Mouse (Mus musculus) C2C12 (cell line): ENCODE measurements around the gene Ick. TPM values are rescaled to one million over a fixed set of nuclear protein-coding genes. Genes with fewer than 3 reads are reported as not detected.

Experiments
- H3K27me3 ChIP-seq: one replicate; pipeline ENCODE4 v1.6.1; 2011; ENCODE audit not compliant: control insufficient read depth, insufficient read depth, insufficient read length
- H3K36me3 ChIP-seq: one replicate; pipeline ENCODE4 v1.6.1; 2011; ENCODE audit not compliant: control insufficient read depth, insufficient read depth
- H3K4me3 ChIP-seq: one replicate; pipeline ENCODE4 v1.5.1; 2011; ENCODE audit warnings: mild to moderate bottlenecking, control low read depth; ENCODE audit not compliant: poor library complexity, insufficient read depth, severe bottlenecking
- H3K79me2 ChIP-seq: one replicate; pipeline ENCODE4 v1.6.1; 2011; ENCODE audit not compliant: control insufficient read depth, insufficient read depth
- H3K79me3 ChIP-seq: one replicate; pipeline ENCODE4 v1.6.1; 2011; ENCODE audit warnings: low read depth, control low read depth
- H3ac ChIP-seq: one replicate; pipeline ENCODE3; 2011; ENCODE audit warnings: low read depth; ENCODE audit not compliant: control insufficient read depth, insufficient read length
- CEBPB ChIP-seq: IDR thresholded peaks from one replicate; pipeline ENCODE4 v1.6.1; 2011; ENCODE audit warnings: low read depth, mild to moderate bottlenecking, control low read depth, moderate library complexity
- CTCF ChIP-seq: IDR thresholded peaks from one replicate; pipeline ENCODE4 v1.5.1; 2011; ENCODE audit not compliant: control insufficient read depth, insufficient read depth, insufficient read length
- FOSL1 ChIP-seq: IDR thresholded peaks from one replicate; pipeline ENCODE4 v1.8.0; 2011; ENCODE audit warnings: mild to moderate bottlenecking, low read length; ENCODE audit not compliant: poor library complexity, insufficient read depth, severe bottlenecking
- MAX ChIP-seq: IDR thresholded peaks from one replicate; pipeline ENCODE4 v1.6.1; 2011; ENCODE audit warnings: mild to moderate bottlenecking, control low read depth
- MYOD1 ChIP-seq: IDR thresholded peaks from one replicate; pipeline ENCODE4 v1.6.1; 2011; ENCODE audit warnings: low read depth; ENCODE audit not compliant: control insufficient read depth, insufficient read length
- MYOG ChIP-seq: IDR thresholded peaks from one replicate; pipeline ENCODE4 v1.6.1; 2011; ENCODE audit not compliant: control insufficient read depth, insufficient read length; ENCODE audit errors: extremely low read depth
- USF1 ChIP-seq: IDR thresholded peaks from one replicate; pipeline ENCODE4 v1.6.1; 2011; ENCODE audit warnings: low read depth, mild to moderate bottlenecking, control low read depth, moderate library complexity
- polyA plus RNA-seq: library from polyadenylated mRNA; unstranded; fragments of >200 nt; fragmentation: generic; extraction: Trizol; gene quantifications from one replicate; pipeline ENCODE4 v1.2.1, GENCODE M21; 2012; ENCODE audit warnings: missing spikeins

The Ick gene
- polyA plus RNA-seq, 1 experiment: 6.5 TPM

GRCm38 (mm10) chr9:78210821-78211220, 101.8 kb downstream of the Ick start:
- TF ChIP-seq MYOD1 (no peak), FOSL1 (no peak), MYOG (no peak), MAX (no peak), CEBPB (no peak)
- no peaks in the 10 kb centered on the region for H3K79me2 ChIP-seq
- no peak overlapping the region for H3ac ChIP-seq
- no peaks in the 10 kb centered on the region for H3K27me3 ChIP-seq
- H3K4me3 ChIP-seq: no peak overlapping the region
- H3K36me3 ChIP-seq: peaks cover 23% of the 10 kb centered on the region
- no peaks in the 10 kb centered on the region for H3K79me3 ChIP-seq

- Histone ChIP-seq H3ac (no peak overlapping the region), H3K27me3 (no peaks in the 10 kb centered on the region), H3K79me3 (no peaks in the 10 kb centered on the region), H3K36me3 (peaks cover 18% of the 10 kb centered on the region), H3K79me2 (no peaks in the 10 kb centered on the region), H3K4me3 (no peak overlapping the region)
- TF ChIP-seq CEBPB: no peak
- TF ChIP-seq MYOG: no peak
- TF ChIP-seq USF1: no peak
- no peak for TF ChIP-seq MAX
These were observed 102.5 kb downstream of the Ick start for GRCm38 (mm10) chr9:78211521-78211920.

- TF ChIP-seq CTCF (no peak), USF1 (no peak), MAX (no peak), MYOD1 (no peak), FOSL1 (no peak), CEBPB (no peak), MYOG (no peak)
- Histone ChIP-seq H3ac (no peak overlapping the region), H3K79me2 (no peaks in the 10 kb centered on the region), H3K79me3 (no peaks in the 10 kb centered on the region), H3K27me3 (no peaks in the 10 kb centered on the region), H3K4me3 (no peak overlapping the region), H3K36me3 (peaks cover 17% of the 10 kb centered on the region)
These were observed 103.5 kb downstream of the Ick start for GRCm38 (mm10) chr9:78212341-78213049.

DNA sequence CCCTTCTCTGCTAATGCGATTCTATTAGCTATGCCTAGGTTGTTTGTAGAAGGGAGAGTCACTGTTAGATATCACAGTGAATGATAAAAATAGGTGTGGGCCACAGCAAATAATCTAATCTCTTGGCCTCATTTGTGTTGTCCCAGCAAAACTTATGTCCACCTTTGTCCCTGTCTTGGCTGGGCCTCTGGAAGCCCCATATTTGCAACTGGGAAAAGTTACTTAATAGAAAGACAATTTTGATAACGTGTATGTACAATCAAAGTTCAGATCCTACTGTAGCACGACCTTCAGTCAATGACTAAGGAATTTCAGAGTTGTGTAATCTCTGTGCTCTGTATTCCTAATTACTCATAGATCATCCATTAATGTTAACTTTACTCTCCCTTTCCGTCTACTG, 108.1 kb downstream of the Ick start:
- Histone ChIP-seq H3K4me3 (no peak overlapping the region), H3ac (no peak overlapping the region), H3K79me3 (no peaks in the 10 kb centered on the region), H3K36me3 (no peaks in the 10 kb centered on the region), H3K27me3 (no peaks in the 10 kb centered on the region), H3K79me2 (no peaks in the 10 kb centered on the region)
- no peak for TF ChIP-seq MAX
- no peak for TF ChIP-seq FOSL1
- TF ChIP-seq CEBPB: no peak
- TF ChIP-seq MYOG: no peak
- no peak for TF ChIP-seq USF1
- no peak for TF ChIP-seq MYOD1
- no peak for TF ChIP-seq CTCF

Other genes with a start within 250 kb of the Ick start
- 33.9 TPM for gene Elovl5, start 191.8 kb upstream of the Ick start, polyA plus RNA-seq
- gene Gcm1, start 57.3 kb upstream of the Ick start, polyA plus RNA-seq: not detected
- 17.2 TPM for gene Fbxo9, start 127 bp upstream of the Ick start, polyA plus RNA-seq
- gene Gsta4, start 73.6 kb downstream of the Ick start, polyA plus RNA-seq: 102 TPM
- 5.2 TPM for gene Gsta1, start 121.5 kb downstream of the Ick start, polyA plus RNA-seq
- gene Gm3776, start 147.9 kb downstream of the Ick start, polyA plus RNA-seq: 0.76 TPM
- 0.33 TPM for gene Gm10639, start 180.7 kb downstream of the Ick start, polyA plus RNA-seq
- not detected for gene Omt2a, start 205.6 kb downstream of the Ick start, polyA plus RNA-seq
- not detected for gene Omt2b, start 218.4 kb downstream of the Ick start, polyA plus RNA-seq
- 0.09 TPM for gene Gsta2, start 246.6 kb downstream of the Ick start, polyA plus RNA-seq